Mouse (Mus musculus) adrenal gland, postnatal 25 days (tissue): ENCODE data around the gene Gm28048. TPM values are rescaled to one million over a fixed set of nuclear protein-coding genes. Genes with fewer than 3 reads are reported as not detected.

Experiments
- DNase-seq: peaks from one replicate; pipeline ENCODE4 v3.0.0; 2021; ENCODE audit warnings: mixed read lengths
- total RNA-seq: library from RNA; stranded (reverse); gene quantifications from 2 replicates; pipeline ENCODE4 v1.2.3, GENCODE M21; 2021

Gene Gm28048
- total RNA-seq, 1 experiment from 2014 or later, result 54.2 TPM

DNA sequence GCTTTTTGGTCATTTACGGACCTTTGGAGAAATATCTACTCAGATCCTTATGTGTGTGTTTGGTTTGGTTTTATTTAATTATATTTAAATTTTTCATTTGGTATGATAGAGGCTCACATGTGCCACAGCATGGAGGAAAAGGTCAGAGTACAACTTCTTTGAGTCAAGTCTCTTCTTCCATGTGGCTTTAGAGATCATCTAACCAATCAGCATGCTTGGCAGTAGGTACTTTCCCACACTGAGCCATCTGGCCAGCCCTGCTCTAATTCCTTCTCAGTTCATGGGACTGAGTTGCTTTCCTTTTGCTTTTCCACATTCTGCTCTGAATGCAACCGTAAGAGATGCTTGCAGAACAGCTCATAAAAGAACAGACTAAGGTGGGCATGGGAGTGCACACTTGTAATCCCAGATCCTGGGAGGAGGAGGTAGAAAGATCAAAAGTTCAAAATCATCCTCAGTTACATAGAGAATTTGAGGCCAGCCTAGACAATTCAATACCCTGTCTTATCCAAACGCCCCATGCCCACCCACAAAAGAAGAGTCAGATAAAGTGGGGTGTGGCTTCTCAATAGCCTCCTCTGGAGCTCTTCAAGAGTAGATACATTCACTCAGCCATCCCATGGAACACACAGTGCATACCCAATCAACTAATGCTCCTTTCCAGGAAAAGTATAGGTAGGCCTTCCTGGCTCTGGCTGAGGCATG, 188.6 kb downstream of the Gm28048 start:
- no peak for DNase-seq

DNA sequence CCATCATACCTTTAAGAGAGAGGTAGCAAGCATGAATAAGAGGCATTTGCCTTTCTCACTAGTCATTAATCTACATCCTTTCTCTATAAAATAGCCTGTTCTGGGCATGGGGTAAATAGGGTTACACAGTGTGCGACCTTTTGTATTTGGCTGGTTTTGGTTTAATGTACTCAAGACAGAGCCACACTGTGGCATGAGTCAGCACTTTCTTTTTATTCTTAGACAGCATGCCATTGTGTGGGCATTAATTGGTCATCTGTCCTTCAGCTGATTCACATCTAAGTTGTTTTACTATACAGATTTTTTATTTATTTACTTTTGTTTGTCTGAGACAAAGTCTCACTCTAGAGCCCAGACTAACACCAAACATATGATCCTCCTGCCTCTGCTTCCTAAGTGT, 189.7 kb downstream of the Gm28048 start:
- no peak for DNase-seq

DNA sequence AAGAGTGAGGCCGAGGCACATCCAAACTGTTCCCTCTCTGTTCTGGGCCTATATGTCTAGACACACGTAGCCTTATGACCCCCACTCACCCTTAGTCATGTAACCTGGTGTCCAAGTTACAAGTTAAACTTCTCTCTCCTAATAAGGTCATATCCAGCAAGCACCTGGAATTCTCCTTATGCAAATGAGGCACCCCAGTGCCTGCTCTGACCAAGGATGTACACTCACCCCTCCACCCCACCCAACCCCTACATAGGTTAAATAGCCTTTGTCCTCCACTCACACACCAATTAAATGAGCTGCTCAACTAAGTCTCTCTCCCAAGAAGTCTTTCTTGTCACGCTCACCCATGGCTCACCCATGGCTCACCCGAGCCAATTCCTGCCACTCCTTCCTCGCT, 190.2 kb downstream of the Gm28048 start:
- DNase-seq, result no peak

DNA sequence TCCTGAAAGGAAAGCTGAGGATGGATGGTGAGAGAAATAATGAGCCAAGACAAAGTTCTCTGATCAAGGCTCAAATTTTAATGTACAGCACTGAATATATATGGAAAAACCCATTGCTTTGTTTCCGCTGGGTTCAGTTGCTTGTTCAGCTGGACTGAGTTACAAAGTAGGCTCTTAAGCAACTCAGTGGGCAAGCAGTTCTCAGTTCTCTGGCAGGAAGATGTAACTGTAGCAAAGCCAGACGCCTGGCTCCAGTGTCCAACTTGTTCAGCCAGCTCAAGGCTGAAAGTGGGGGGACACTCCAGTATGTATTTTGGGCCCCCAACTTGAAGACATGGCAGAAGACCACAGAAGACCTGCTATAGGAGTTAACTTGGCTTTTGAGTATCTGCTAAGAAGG, 194.1 kb downstream of the Gm28048 start:
- no peak for DNase-seq

Other genes with a start within 250 kb of the Gm28048 start
- gene B3gnt2, start 121.1 kb downstream of the Gm28048 start, total RNA-seq, result 63.4 and 70.3 TPM in 2 replicates
- gene Zrsr1, start 10.1 kb downstream of the Gm28048 start, total RNA-seq, result 30.7 and 31.0 TPM in 2 replicates
- 97.9 and 109 TPM in 2 replicates for gene Commd1, start 292 bp upstream of the Gm28048 start, total RNA-seq
- 154 and 188 TPM in 2 replicates for gene Cct4, start 8.4 kb upstream of the Gm28048 start, total RNA-seq
- gene Fam161a, start 25.4 kb upstream of the Gm28048 start, total RNA-seq, result 18.6 and 22.4 TPM in 2 replicates